Mouse (Mus musculus) stomach, postnatal 0 days (tissue): ENCODE data around the gene Usf3. TPM values are rescaled to one million over a fixed set of nuclear protein-coding genes. Genes with fewer than 3 reads are reported as not detected.

Source experiments
- ATAC-seq: fragments of 200-750 bp; cut with Nextera tagmentation; 2 replicates; pipeline ENCODE4 v1.8.0; 2017; ENCODE audit not compliant: low FRiP score, low TSS enrichment
- DNase-seq: peaks from one replicate; pipeline ENCODE4 v3.0.0-alpha.2; 2016; ENCODE audit warnings: low spot score
- H3K27ac ChIP-seq: fragments of 300-500 bp; sonication (generic); replicated peaks from 2 replicates; pipeline ENCODE4 v1.5.1; 2014; ENCODE audit warnings: mild to moderate bottlenecking, control low read depth
- H3K27me3 ChIP-seq: fragments of 300-500 bp; sonication (generic); 2 replicates; pipeline ENCODE4 v1.6.1; 2014; ENCODE audit warnings: low read length; ENCODE audit not compliant: control insufficient read depth, insufficient read depth
- H3K36me3 ChIP-seq: fragments of 300-500 bp; sonication (generic); 2 replicates; pipeline ENCODE4 v1.6.1; 2014; ENCODE audit warnings: low read length, mixed read lengths; ENCODE audit not compliant: control insufficient read depth, insufficient read depth
- H3K4me1 ChIP-seq: fragments of 300-500 bp; sonication (generic); replicated peaks from 2 replicates; pipeline ENCODE4 v1.6.1; 2014; ENCODE audit warnings: antibody characterized with exemption; ENCODE audit not compliant: control insufficient read depth, insufficient read depth
- H3K4me2 ChIP-seq: fragments of 300-500 bp; sonication (generic); replicated peaks from 2 replicates; pipeline ENCODE4 v1.6.1; 2014; ENCODE audit warnings: low read depth, mild to moderate bottlenecking, control low read depth, moderate library complexity
- H3K4me3 ChIP-seq: fragments of 300-500 bp; sonication (generic); 2 replicates; pipeline ENCODE4 v1.5.1; 2014; ENCODE audit warnings: low read depth, low read length, control low read depth
- H3K9ac ChIP-seq: fragments of 300-500 bp; sonication (generic); 2 replicates; pipeline ENCODE4 v1.6.1; 2014; ENCODE audit warnings: mild to moderate bottlenecking, low read length, control low read depth, mixed read lengths
- H3K9me3 ChIP-seq: fragments of 300-500 bp; sonication (generic); 2 replicates; pipeline ENCODE4 v1.6.1; 2016; ENCODE audit warnings: low read length; ENCODE audit not compliant: control insufficient read depth
- CTCF ChIP-seq: IDR thresholded peaks from 2 replicates; pipeline ENCODE4 v1.5.1; 2016; ENCODE audit warnings: antibody characterized with exemption, low read depth, mild to moderate bottlenecking, moderate library complexity
- EP300 ChIP-seq: optimal IDR thresholded peaks from 2 replicates; pipeline ENCODE3; 2016; ENCODE audit warnings: antibody characterized with exemption
- WGBS: fragments of 180-500 bp; shearing (Covaris S2); extraction: QIAGEN DNeasy Blood & Tissue Kit; methylation state at CpG from one replicate; pipeline ENCODE4 v1.1.7; 2014; 5-methylcytosine and 5-hydroxymethylcytosine counted together
- polyA plus RNA-seq: library from polyadenylated mRNA; unstranded; fragments of >200 nt; fragmentation: Nextera tagmentation; extraction: Ambion mirVana; gene quantifications from 2 replicates; pipeline ENCODE4 v1.2.1, GENCODE M21; 2015

Gene Usf3
- polyA plus RNA-seq, 1 experiment from 2014 or later = 2.0 TPM

DNA sequence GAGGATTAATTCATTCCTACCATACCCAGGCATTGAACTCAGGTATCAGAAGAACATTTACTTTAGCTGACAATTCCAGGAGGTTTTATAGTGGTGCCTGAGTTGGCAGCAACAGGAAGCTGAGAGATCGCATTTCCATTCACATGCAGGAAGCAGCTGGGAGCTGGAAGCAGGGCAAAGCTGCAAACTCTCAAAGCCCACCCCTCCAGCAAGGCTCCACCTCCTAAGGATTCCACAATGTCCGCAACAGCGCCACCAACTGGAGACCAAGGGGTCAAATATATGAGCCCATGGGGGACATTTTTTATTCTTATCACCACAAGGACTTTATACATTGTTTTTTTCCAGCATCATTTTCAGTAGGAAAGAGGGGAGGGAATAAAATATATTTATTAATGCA is 15.7 kb downstream of the Usf3 start:
- H3K9ac ChIP-seq = no peak overlapping the region
- H3K27ac ChIP-seq = no peak overlapping the region
- 85% methylated on average over 3 of the region's 3 CpGs for WGBS
- no peaks in the 10 kb centered on the region for H3K27me3 ChIP-seq
- no peaks in the 10 kb centered on the region for H3K9me3 ChIP-seq
- no peaks in the 10 kb centered on the region for H3K36me3 ChIP-seq
- no peak overlapping the region for H3K4me3 ChIP-seq
- no peak for DNase-seq
- TF ChIP-seq CTCF = peak; percentile 40
- no peak for TF ChIP-seq EP300
- no peak for ATAC-seq
- H3K4me2 ChIP-seq = no peak overlapping the region
- no peaks in the 10 kb centered on the region for H3K4me1 ChIP-seq

DNA sequence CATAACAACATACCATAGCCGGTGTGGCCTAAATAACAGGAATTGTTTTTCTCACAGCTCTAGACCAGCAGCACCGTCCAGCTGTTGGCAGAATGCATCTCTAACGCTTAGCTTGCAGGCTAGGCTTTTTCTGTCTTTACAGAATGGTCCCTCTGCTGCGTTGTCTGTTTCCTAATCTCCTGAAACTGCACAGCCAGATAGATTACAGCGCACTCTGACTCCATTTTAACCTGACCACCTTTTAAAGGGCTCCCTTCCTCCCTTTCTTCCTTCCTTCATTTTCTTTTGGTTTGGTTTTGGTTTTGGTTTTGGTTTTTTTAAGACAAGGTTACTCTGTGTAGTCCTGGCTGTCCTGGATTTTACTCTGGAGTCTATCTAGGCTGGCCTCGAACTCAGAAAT is 17.0 kb downstream of the Usf3 start:
- Histone ChIP-seq H3K27ac (no peak overlapping the region), H3K4me2 (no peak overlapping the region), H3K9ac (no peak overlapping the region), H3K27me3 (no peaks in the 10 kb centered on the region), H3K4me1 (no peaks in the 10 kb centered on the region), H3K9me3 (no peaks in the 10 kb centered on the region), H3K36me3 (no peaks in the 10 kb centered on the region), H3K4me3 (no peak overlapping the region)
- ATAC-seq (no peak), DNase-seq (no peak)
- TF ChIP-seq CTCF (no peak), EP300 (no peak)
- WGBS = 74% methylated on average over 6 of the region's 6 CpGs

DNA sequence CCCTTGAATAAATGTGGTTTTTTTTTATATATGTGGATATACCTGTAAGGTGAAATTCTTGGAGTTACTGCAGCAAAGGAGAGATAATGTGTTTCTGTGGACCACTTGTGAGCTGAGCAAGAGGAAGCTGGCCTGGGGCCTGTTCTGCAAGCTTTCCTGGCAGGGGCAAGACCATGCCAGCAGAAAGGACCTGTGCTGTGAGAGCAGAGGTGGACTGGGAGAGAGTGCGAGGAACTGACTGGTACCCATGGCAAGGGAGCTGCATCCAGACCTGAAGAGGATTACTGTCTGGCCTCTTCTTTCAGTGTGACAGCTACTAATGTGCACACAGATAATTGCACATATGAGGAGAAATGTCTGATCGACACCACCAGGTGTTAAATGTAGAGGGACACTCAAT is 17.9 kb downstream of the Usf3 start:
- WGBS = 85% methylated on average over 2 of the region's 2 CpGs
- Histone ChIP-seq H3K27me3 (no peaks in the 10 kb centered on the region), H3K4me1 (no peaks in the 10 kb centered on the region), H3K4me2 (no peak overlapping the region), H3K27ac (no peak overlapping the region), H3K36me3 (no peaks in the 10 kb centered on the region), H3K9ac (no peak overlapping the region), H3K9me3 (no peaks in the 10 kb centered on the region), H3K4me3 (no peak overlapping the region)
- ATAC-seq (no peak), DNase-seq (no peak)
- TF ChIP-seq CTCF (no peak), EP300 (no peak)

DNA sequence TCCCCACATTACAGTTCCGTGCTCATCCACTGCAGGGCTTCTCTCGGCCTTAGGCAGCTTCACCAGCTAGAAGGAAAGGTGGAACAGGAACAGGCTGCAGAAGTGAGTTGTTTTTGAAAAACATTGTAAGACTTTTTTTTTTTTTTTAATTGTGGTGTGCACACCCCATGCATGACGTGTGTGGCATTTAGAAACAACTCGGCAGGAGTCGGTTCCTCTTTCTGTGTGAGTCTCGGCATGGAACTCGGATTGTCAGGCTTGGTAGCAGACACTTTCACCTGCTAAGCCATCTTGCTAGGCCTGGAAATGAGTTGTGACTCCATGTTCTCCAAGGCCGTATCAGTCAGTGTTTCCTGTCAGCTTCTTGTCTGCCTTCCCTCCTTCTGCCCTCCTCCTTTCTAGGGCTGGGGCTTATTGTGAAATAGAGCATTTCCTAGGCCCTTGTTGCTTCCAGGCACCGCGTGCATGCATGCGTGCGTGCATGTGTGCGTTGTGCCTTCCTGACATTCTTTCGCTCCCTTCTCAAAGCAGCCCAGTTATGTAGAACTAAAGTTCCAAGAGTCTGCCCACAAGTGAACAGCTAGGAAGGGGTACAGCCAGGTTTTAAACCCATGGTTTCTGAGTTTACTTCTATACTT is 26.1 kb downstream of the Usf3 start:
- DNase-seq (no peak), ATAC-seq (no peak)
- Histone ChIP-seq H3K4me3 (no peak overlapping the region), H3K9me3 (no peaks in the 10 kb centered on the region), H3K27me3 (no peaks in the 10 kb centered on the region), H3K36me3 (0 out of 2 replicates have a peak, but pooled peaks cover 2% of the 10 kb centered on the region), H3K4me1 (no peaks in the 10 kb centered on the region), H3K27ac (no peak overlapping the region), H3K9ac (no peak overlapping the region), H3K4me2 (no peak overlapping the region)
- no peak for TF ChIP-seq EP300
- TF ChIP-seq CTCF = no peak
- WGBS = 88% methylated on average over 14 of the region's 14 CpGs

DNA sequence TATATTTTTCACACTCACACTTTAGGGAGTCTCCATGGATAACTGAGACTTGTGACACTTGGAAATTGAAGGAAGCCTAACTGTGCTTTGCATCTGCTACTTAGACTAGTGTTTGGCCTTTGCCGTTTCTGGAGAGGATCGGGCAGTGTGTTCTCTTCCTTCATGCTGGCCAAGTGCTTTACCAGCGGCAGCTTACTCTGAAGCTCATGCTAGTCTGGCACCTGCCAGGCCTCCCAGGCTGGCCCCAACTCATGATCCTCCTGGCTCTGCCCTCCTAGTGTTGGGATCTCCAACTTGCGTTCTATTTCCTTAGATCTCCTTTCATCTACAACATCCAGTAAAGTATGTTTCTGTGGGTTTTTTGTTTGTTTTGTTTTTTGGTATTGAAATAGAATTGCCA is 27.1 kb downstream of the Usf3 start:
- Histone ChIP-seq H3K4me2 (no peak overlapping the region), H3K27me3 (no peaks in the 10 kb centered on the region), H3K9ac (no peak overlapping the region), H3K4me1 (no peaks in the 10 kb centered on the region), H3K9me3 (no peaks in the 10 kb centered on the region), H3K4me3 (no peak overlapping the region), H3K36me3 (0 out of 2 replicates have a peak, but pooled peaks cover 2% of the 10 kb centered on the region), H3K27ac (no peak overlapping the region)
- no peak for DNase-seq
- TF ChIP-seq CTCF (no peak), EP300 (no peak)
- 87% methylated on average over 4 of the region's 4 CpGs for WGBS
- ATAC-seq = no peak

DNA sequence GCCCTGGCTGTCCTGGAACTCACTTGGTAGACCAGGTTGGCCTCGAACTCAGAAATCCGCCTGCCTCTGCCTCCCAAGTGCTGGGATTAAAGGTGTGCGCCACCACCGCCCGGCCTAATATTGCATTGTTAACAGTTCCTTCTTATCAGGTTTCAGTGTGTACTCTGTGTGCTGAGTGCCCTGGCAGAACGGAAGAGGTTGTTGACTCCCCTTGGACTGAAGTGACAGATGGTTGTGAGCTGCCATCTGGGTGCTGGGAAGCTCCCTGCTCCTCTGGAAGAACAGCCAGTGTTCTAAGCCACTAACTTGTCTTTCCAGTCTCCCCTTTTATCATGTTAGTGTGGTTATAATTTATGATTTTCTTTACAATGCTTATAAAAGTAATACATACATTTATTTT is 31.3 kb downstream of the Usf3 start:
- H3K9ac ChIP-seq = no peak overlapping the region
- no peak overlapping the region for H3K27ac ChIP-seq
- DNase-seq = peak; percentile 27
- H3K27me3 ChIP-seq = no peaks in the 10 kb centered on the region
- H3K36me3 ChIP-seq = 0 out of 2 replicates have a peak, but pooled peaks cover 2% of the 10 kb centered on the region
- H3K4me3 ChIP-seq = no peak overlapping the region
- no peak overlapping the region for H3K4me2 ChIP-seq
- no peaks in the 10 kb centered on the region for H3K9me3 ChIP-seq
- peak; percentile 65; the same call in 1 of the 2 replicates for ATAC-seq
- whole genome bisulfite sequencing = 74% methylated on average over 6 of the region's 6 CpGs
- no peaks in the 10 kb centered on the region for H3K4me1 ChIP-seq
- no peak for TF ChIP-seq EP300
- no peak for TF ChIP-seq CTCF
